Mouse (Mus musculus) hematopoietic stem cell, adult 5-6 weeks (primary cell): ENCODE measurements around the gene Fars2. TPM values are rescaled to one million over a fixed set of nuclear protein-coding genes. Genes with fewer than 3 reads are reported as not detected.

Experiments used
- ATAC-seq, 2 experiments: fragments of 125-278 bp in 1 of 2; replicated peaks in 1 of 2; 2 replicates each; pipeline ENCODE4 v1.8.0; 2016 to 2017; ENCODE audit warnings: inconsistent platforms in 2 of 2, mild to moderate bottlenecking in 2 of 2, moderate number of reproducible peaks in 2 of 2, low read depth in 1 of 2, moderate TSS enrichment in 1 of 2; ENCODE audit not compliant: low FRiP score in 2 of 2, poor library complexity in 2 of 2, severe bottlenecking in 2 of 2, insufficient read depth in 1 of 2, low TSS enrichment in 1 of 2
- total RNA-seq: library from RNA; stranded (forward); fragments of 172-1452, 232-1000 nt; gene quantifications from 2 replicates; pipeline ENCODE4 v1.2.3, GENCODE M21; 2017

Gene Fars2
- 62.8 and 80.1 TPM in 2 replicates for total RNA-seq

GRCm38 (mm10) chr13:36117143-36118014 lies at the start of gene Fars2, which contains the start of gene Lyrm4:
Fars2 (plus strand) TSS chr13:36117412.
Lyrm4 (minus strand) TSS chr13:36117526.
- peak; percentile 96 to 97 for ATAC-seq

DNA sequence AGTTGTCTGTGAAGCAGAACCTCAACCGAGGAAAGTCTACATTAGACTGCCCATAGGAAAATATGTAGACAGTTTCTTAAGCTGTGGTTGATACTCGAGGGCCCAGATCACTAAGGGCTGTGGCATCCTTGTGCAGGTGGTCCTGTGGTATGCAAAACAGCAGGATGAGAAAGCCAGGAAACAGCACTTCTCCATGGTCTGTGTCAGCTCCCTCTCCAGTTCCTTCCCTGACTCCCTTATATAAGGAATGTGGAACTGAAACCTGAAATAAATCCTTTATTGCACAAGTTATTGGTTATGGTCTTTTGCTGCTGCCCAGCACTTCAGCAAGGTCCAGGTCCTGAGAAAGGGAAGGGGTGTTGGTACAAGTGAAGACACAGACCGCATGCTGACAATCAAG lies 42.7 kb upstream of the Fars2 start:
- no peak for ATAC-seq

DNA sequence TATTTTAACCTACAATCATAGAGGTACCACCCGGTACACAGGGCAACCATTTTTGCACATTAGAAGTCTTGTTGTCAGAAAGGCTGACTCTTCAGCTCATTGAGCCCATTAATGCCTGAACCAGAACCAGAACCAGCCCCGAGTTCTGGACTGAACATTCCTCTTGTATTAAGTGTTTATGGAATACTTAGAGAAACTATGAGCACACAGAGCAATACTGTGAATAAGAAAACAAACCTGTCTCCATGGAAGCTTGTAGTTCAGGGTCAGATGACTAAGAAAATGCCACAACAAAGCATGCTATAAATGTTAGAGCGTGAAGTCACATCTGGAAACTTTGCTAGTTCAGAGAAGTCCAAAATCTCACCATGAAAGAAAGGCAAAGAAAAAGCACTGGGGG lies 35.6 kb upstream of the Fars2 start:
- ATAC-seq, result no peak

DNA sequence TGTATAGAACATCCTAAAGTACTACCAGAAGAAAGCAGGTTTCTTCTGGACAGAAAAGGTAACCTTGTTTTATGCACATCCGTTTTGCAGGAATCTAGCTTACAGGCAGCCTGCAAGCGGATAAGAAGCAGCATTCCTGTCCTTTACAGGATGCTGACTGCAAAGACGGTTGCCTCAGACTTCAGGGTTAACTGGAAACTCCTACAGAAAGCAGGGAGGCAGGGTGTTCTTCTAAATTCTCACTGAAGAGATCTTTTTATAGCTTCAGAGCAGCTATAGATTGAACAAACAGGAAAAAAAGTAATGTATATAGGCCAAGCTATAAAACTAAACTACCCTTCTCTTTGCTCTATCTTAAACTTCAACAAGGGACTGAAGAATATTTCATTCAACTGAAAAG lies 32.5 kb upstream of the Fars2 start:
- ATAC-seq, result no peak

GRCm38 (mm10) chr13:36085971-36086370 lies 31.2 kb upstream of the Fars2 start:
- ATAC-seq, result no peak

GRCm38 (mm10) chr13:36086608-36087391 lies 30.4 kb upstream of the Fars2 start:
- ATAC-seq, result peak; percentile 42 to 52; a peak in 2 of 4 replicates

DNA sequence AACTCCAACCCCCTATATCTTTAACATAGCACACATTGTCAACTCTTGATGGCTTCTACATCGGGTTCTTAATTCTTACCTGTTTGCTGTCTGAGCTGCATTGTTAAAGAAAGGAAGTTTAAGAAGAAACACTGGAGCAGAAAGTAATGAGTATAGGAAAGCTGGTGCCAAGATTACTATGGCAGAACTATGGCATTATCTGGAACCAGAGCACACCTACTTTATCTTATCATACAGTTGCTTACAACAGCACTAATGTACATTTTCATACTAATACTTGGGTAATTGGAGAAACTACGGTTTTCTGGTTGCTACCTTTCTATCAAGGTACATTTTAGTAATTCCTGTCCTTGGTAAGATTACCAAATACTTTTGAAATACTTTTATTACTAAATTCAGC lies 29.8 kb upstream of the Fars2 start:
- ATAC-seq, result no peak

GRCm38 (mm10) chr13:36088168-36088567 lies 29.0 kb upstream of the Fars2 start:
- peak; percentile 42 to 74; a peak in 2 of 4 replicates for ATAC-seq

DNA sequence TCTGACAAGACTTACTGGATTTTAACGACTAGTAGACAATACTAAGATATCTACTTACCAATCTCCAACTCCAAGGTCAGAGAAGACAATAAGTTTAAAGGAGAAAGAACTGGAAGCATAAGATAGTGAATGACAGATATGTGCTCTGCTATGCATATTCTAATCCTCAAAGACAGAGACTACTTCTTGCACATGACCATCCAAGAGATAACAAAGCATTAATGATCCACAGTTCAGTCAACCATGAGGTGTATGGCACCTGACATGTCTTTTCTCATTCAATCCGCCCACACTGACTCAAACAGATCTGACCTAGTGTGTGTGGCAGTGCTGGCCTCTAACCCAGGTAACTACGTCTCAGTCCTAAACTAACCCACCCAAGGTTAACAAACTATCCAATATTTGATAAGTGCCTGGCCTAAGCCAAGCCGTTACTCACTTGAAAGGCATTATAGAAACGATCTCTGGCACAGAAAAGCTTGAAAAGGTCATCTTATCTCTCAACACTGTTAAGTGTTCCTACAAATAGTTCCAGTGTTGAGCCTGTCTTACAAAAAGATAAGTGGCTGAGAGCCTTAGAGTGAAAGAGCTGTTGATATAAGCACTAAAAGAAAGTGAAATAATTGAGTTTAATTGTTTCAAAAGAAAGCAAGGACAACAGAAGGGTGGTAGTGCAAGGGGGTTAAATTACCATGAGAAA lies 20.4 kb upstream of the Fars2 start:
- no peak for ATAC-seq

DNA sequence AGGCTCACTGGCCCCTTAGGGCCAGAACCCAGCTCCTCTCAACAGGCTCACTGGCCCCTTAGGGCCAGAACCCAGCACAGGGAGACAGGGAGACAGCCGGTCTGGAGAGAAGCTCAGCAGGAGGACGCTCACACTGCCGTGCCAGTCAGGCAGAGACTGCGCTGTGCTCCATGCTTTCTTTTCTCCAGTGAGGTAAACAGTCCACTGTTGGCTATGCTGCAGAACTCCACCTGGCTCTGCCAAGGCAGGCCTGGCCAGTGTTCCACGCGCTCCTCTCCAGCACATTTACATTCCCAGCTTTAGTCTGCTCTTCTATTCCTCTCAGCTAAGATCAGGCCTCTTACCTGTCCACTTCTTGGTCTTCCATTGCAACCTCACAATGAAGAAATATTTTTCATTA lies 11.6 kb upstream of the Fars2 start:
- ATAC-seq, result no peak

DNA sequence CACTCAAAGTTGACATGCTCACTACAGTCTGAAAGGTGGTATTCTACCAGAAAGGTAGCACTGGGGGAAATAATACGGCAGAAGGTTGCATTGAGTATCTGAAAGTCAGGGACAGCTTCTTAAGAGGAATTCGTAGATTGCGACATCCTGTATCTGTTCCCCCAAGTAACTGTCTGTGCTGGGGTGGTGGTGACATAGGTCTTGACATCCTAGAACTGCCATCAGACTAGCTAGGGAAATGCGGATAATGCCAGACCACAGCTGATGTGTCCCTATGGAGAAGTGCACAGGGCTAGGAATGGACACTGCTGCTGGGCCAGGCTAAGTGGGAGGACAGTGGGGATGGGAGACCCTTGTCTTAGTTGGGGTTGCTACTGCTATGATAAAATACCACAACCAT lies 8.7 kb upstream of the Fars2 start:
- no peak for ATAC-seq

DNA sequence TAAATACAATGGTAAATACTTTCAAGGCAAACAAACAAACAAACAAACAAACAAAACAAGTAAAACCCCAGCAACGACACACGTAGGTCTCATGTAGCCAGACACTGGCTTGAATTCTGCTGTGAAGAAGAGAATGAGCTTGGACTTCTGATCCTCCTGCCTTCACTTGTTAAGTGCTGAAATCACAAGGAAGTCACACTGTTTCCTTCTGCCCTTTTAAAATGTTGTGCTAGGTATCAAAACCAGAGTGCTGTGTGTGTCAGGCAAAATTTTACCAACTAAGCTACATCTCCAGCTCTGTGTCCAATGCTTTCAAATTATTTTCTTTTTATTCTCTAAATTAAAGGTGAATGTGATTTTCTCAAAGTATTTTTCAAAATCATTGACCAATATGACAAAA lies 5.9 kb upstream of the Fars2 start:
- ATAC-seq, result no peak

DNA sequence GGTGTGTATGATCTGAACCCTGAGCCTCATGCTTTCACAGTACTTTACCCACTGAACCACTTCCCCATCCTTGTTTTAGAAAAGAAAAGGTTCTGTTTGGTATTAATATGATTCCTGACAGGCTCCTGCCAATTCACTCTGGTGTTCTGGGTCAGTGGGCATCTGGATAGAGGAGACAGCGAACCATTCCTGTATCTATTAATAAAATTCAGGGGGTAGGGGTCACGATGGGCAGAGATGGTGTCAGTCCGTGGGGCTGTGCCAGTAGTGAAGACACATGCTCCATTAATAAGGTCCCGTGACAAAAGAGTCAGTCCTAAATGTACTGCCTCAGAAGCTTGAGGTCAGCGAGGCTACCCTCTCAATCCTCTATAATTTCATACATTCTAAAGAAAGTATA lies 4.0 kb upstream of the Fars2 start:
- ATAC-seq, result no peak

- 0 out of 4 replicates have a peak, but pooled peaks of 1 of the 2 experiments have one; percentile 10 for ATAC-seq
Observed at GRCm38 (mm10) chr13:36116520-36117142, 581 bp upstream of the Fars2 start.

GRCm38 (mm10) chr13:36119684-36120083 lies 2.5 kb downstream of the Fars2 start:
- no peak for ATAC-seq

DNA sequence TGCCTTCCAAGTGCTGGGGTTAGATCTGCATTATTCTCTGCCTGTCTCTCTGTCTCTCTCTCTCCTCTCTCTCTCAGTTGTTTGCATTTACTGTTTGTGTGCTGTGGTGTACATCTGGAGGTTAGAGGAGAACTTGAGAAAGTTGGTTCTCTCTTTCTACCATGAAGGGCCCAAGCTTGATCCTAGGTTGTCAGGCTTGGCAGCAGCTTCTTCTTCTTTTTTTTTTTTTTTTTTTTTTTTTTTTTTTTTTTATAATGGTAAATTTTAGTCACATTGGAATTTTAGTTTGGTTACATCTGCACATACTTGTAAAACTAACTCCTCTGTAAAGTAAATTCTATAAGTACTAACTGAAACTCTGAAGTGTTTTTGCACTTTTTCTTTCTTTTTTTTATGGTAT lies 3.4 kb downstream of the Fars2 start:
- no peak for ATAC-seq

GRCm38 (mm10) chr13:36129360-36130054 lies 12.3 kb downstream of the Fars2 start:
- no peak for ATAC-seq
